Mouse (Mus musculus) midbrain, embryonic 16.5 days (tissue): ENCODE measurements at regions not wholly inside any gene's neighbourhood (a gene's known extent, or its start where the extent isn't known, plus 50 kb on each side); places are given as distances from the start of the nearest gene placed in this dataset.

Experiments used
- ATAC-seq: fragments of 200-750 bp; cut with Nextera tagmentation; 2 replicates; pipeline ENCODE4 v1.8.0; 2017; ENCODE audit warnings: moderate TSS enrichment
- H3K27ac ChIP-seq: fragments of 300-500 bp; sonication (generic); 2 replicates; pipeline ENCODE4 v1.5.1; 2014; ENCODE audit warnings: mild to moderate bottlenecking, low read length, mixed read lengths
- H3K27me3 ChIP-seq: fragments of 300-500 bp; sonication (generic); 2 replicates; pipeline ENCODE4 v1.6.1; 2014; ENCODE audit warnings: low read depth, low read length, mixed read lengths; ENCODE audit not compliant: control insufficient read depth, insufficient read depth
- H3K36me3 ChIP-seq: fragments of 300-500 bp; sonication (generic); 2 replicates; pipeline ENCODE4 v1.6.1; 2014; ENCODE audit warnings: mild to moderate bottlenecking, low read length, moderate library complexity, mixed read lengths; ENCODE audit not compliant: control insufficient read depth, insufficient read depth
- H3K4me1 ChIP-seq: fragments of 300-500 bp; sonication (generic); 2 replicates; pipeline ENCODE4 v1.6.1; 2014; ENCODE audit warnings: mild to moderate bottlenecking, low read length, mixed read lengths; ENCODE audit not compliant: control insufficient read depth, insufficient read depth
- H3K4me2 ChIP-seq: fragments of 300-500 bp; sonication (generic); 2 replicates; pipeline ENCODE4 v1.6.1; 2014; ENCODE audit warnings: mild to moderate bottlenecking, low read length, mixed read lengths
- H3K4me3 ChIP-seq: fragments of 300-500 bp; sonication (generic); 2 replicates; pipeline ENCODE4 v1.5.1; 2014; ENCODE audit warnings: low read depth, mild to moderate bottlenecking, low read length, moderate library complexity, mixed read lengths
- H3K9ac ChIP-seq: fragments of 300-500 bp; sonication (generic); 2 replicates; pipeline ENCODE4 v1.6.1; 2014; ENCODE audit warnings: low read depth, low read length, mixed read lengths
- H3K9me3 ChIP-seq: fragments of 300-500 bp; sonication (generic); replicated peaks from 2 replicates; pipeline ENCODE4 v1.6.1; 2014; ENCODE audit warnings: mild to moderate bottlenecking, low read length, mixed read lengths; ENCODE audit not compliant: control insufficient read depth, poor library complexity, severe bottlenecking
- WGBS: fragments of 180-500 bp; shearing (Covaris S2); extraction: QIAGEN DNeasy Blood & Tissue Kit; methylation state at CpG from one replicate; pipeline ENCODE4 v1.1.7; 2014; 5-methylcytosine and 5-hydroxymethylcytosine counted together

DNA sequence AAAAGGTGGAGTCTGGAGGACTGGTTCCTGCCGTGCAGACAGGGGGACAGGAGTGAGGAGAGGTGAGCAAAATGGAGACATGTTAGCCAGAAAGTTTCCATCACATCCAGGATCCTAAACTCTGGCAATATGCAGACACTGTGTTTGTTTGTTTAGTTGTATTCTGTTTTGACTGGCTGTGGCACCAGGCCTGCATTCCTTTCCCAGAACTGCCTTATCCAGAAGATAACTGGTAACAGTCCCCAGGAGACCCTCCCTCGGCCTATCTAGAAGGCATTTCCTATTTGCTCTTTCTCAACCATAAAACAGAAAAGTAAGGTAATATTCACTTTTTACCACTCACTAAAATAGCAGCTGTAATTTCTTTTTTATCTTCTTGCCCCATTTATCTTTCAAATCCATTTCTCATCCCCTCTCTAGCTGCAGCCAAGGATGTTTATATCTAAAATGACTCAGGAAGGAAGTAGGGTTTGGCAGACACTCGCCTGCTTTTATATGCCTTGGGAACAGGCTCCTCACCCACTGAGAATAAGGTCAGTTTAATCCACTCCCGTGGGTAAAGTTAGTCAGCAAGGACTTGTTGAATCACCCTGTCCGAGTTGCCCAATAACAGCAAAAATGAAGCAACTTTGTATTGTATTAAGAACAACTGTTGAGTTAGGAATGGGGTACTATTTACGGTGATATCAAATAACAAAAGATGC is 283.0 kb upstream of the Tank start:
- H3K36me3 ChIP-seq = no peaks in the 10 kb centered on the region
- no peaks in the 10 kb centered on the region for H3K27me3 ChIP-seq
- no peaks in the 10 kb centered on the region for H3K9me3 ChIP-seq
- WGBS = 62% methylated on average over 6 of the region's 6 CpGs
- 0 out of 2 replicates have a peak overlapping the region, but pooled peaks have one; percentile 19 for H3K27ac ChIP-seq
- no peaks in the 10 kb centered on the region for H3K4me1 ChIP-seq
- no peak overlapping the region for H3K4me3 ChIP-seq
- ATAC-seq = no peak
- H3K9ac ChIP-seq = no peak overlapping the region
- H3K4me2 ChIP-seq = no peak overlapping the region

DNA sequence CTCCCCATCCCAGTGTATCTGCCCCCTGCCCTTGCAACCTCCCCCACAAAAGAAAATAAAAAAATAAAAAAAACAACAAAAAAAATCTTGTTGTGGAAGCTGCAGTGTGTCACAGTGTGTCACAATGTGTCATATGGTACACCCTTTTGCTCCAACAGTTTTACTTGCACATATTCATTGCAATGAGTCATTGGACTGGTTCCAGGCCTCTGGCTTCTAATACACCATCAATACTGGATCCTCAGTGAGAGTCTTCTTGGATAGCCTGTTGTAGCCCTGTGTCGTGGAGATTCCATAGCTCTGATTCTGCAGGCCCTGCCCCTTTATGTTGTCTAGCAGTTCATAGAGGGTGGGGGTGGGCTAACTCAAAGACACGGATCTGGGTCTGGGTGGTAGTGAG is 290.1 kb upstream of the Tank start:
- Histone ChIP-seq H3K27me3 (no peaks in the 10 kb centered on the region), H3K36me3 (no peaks in the 10 kb centered on the region), H3K27ac (no peak overlapping the region), H3K4me3 (no peak overlapping the region), H3K4me2 (no peak overlapping the region), H3K9ac (no peak overlapping the region), H3K9me3 (no peaks in the 10 kb centered on the region), H3K4me1 (no peaks in the 10 kb centered on the region)
- no peak for ATAC-seq
- WGBS = 85% methylated on average over 2 of the region's 2 CpGs

DNA sequence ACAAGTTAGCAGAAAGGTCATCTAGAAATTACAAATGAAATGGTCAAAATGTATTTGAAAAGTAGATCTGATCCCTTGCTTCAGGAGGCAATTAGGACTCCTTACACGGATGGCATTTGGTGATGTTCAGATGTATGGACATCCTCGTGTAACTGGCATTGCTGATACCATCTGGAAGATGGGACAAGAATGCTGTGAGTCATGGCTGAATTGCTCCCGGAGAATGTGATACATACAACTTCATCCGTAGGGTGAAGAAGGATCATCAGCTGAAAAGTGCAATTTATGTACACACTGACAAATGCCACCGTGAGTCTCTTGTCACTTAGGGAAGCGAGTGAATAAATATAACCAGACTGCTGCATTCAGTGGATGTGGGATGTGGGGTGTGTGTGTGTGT is 293.7 kb upstream of the Tank start:
- no peak for ATAC-seq
- Histone ChIP-seq H3K9ac (no peak overlapping the region), H3K4me3 (no peak overlapping the region), H3K4me1 (no peaks in the 10 kb centered on the region), H3K36me3 (no peaks in the 10 kb centered on the region), H3K27me3 (no peaks in the 10 kb centered on the region), H3K4me2 (no peak overlapping the region), H3K27ac (no peak overlapping the region), H3K9me3 (no peaks in the 10 kb centered on the region)
- 85% methylated on average over 6 of the region's 6 CpGs for WGBS

DNA sequence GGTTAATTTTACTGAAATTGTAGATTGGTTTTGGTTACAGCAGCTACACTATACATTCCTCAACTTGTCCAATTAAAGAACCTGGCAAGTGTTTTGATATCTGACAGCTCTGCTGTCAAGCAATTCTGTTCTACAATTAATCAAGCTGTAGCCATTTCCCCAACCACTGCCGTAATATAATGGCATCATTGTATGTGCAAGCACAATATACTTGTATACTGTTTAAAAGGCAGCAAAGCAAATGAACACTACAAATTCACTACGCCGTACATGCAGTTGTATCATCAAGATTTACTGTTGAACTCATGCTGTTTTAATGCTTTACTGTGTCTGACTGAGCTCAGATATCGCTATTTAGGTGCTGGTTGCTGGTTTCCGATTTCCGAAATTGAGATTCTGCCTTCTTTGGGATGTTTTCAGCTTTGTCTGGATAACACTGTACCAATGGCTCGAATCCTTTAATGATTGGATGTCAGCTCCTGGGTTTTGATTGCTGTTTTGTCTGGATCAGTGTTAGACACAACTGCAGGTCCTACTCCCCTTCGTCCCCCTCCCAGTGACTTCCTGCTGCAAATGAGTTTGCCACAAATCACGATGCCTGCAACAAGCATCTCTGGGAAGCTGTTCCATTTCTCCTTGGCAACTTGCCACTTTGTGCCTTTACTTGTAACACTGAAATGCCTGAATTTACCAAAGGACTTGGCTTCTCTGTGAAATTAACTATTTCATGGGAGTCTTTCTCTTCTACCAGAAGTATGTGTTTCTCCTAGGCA is 294.4 kb upstream of the Tank start:
- WGBS = 71% methylated on average over 9 of the region's 9 CpGs
- ATAC-seq = no peak
- Histone ChIP-seq H3K36me3 (no peaks in the 10 kb centered on the region), H3K4me1 (no peaks in the 10 kb centered on the region), H3K4me3 (no peak overlapping the region), H3K27me3 (no peaks in the 10 kb centered on the region), H3K9me3 (no peaks in the 10 kb centered on the region), H3K4me2 (peak overlapping the region; percentile 4; the same call in 1 of the 2 replicates), H3K27ac (no peak overlapping the region), H3K9ac (no peak overlapping the region)

DNA sequence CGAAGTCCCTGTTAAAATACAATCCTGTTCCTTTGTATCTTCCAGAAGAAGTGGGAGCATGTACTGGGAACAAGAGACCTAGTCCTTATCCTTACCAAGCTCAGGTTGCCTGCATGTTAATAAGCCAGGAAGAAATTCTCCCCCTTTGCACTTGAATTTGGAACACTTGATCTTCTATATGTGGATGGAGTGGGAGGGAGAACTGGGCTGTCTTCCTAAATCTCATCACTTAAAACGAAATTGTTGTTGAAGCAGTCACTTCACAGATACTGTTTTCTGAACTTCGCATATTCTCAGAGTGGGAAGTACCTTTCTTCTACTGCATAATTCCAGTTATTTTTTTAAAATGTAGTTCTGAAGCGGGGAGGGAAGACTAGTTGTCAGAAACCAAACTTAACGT is 305.7 kb upstream of the Tank start:
- 93% methylated on average over 5 of the region's 5 CpGs for WGBS

DNA sequence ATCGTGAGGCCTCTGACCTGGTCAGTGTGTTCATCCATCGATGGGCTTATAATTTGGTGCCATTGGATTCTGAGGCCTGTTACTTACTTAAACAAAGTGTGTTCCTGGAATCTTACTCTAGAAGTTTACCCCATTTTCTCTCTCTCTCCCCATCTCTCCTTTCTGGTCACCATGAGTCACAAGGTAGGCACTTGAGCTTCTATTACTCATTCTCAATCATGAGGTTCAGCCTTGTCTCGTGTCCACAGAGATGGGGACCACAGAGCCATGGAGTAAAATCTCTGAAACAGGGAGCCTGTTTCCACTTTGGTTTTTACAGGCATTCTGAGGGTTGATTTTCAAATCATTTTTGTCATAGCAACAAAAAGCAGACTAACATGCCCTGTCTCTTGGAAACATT is 304.7 kb upstream of the Rbms1 start:
- H3K9ac ChIP-seq = no peak overlapping the region
- no peaks in the 10 kb centered on the region; the same call in 1 of the 2 replicates for H3K4me1 ChIP-seq
- no peak overlapping the region for H3K4me2 ChIP-seq
- H3K9me3 ChIP-seq = no peaks in the 10 kb centered on the region
- 94% methylated on average over 3 of the region's 3 CpGs for WGBS
- H3K4me3 ChIP-seq = no peak overlapping the region
- H3K27me3 ChIP-seq = no peaks in the 10 kb centered on the region
- no peak for ATAC-seq
- no peak overlapping the region for H3K27ac ChIP-seq
- H3K36me3 ChIP-seq = no peaks in the 10 kb centered on the region

More for the DNA sequence above, 305.7 kb upstream of the Tank start:
- Histone ChIP-seq H3K27ac (no peak overlapping the region), H3K4me3 (no peak overlapping the region), H3K4me2 (no peak overlapping the region), H3K27me3 (no peaks in the 10 kb centered on the region), H3K4me1 (no peaks in the 10 kb centered on the region; the same call in 1 of the 2 replicates), H3K9me3 (no peaks in the 10 kb centered on the region), H3K9ac (no peak overlapping the region), H3K36me3 (no peaks in the 10 kb centered on the region)
- ATAC-seq = no peak

DNA sequence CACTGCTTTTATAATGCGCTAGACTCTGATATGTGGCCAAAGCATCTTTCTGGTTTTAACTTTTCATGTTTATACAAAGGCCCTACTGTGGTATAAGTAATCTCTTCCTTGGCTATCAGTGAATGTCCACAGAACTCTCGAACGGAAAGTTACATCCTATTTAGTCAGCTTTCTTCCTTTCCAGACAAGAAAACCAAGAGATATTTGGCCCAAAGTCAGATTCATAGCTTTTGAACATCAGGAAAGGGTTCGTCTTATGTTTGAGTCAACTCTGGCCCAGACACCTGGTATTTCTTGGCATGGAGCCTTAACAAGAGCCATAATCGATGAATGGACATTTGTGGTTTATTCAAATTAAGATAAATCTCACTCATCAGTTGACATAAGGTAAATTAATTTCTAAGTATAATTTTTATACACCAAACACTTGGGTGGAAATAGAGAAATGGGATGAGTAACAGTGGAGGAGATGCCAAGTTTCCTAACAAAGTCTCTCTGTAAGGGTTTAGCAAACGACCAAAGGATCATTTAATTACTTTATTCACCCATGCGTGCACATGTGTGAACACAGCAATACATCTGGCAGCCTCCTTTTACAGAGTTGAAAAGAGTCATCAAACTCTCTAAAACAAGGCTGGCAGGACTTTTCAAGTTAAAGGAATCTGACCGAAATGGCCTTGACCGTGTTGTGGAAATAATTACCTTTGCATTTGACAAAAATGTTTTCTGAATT is 287.2 kb upstream of the Rbms1 start:
- no peak for ATAC-seq
- Histone ChIP-seq H3K36me3 (no peaks in the 10 kb centered on the region), H3K4me3 (no peak overlapping the region), H3K27me3 (no peaks in the 10 kb centered on the region), H3K4me2 (no peak overlapping the region), H3K27ac (no peak overlapping the region), H3K4me1 (no peaks in the 10 kb centered on the region), H3K9me3 (no peaks in the 10 kb centered on the region), H3K9ac (no peak overlapping the region)
- 61% methylated on average over 9 of the region's 9 CpGs for WGBS

DNA sequence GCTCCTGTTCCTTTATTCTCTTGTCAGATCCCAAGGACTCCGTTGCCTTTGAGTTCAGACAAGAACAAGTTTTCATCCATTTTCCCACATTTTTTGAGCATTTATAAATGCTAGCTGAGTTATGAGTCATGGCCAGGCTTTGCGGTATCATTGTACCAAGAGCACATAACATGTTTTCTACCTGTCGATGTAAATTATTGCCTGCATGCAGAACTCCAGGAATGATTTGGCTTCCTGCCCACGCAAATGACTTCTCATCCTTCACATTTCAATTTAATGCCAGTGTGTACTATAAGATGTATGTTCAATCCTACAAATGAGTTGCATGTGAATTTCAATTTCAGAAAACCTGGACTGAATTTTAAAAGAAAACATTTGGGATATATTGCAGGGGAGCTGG is 285.0 kb upstream of the Rbms1 start:
- Histone ChIP-seq H3K27me3 (no peaks in the 10 kb centered on the region), H3K4me2 (no peak overlapping the region), H3K27ac (no peak overlapping the region), H3K9me3 (no peaks in the 10 kb centered on the region), H3K36me3 (no peaks in the 10 kb centered on the region), H3K9ac (no peak overlapping the region), H3K4me3 (no peak overlapping the region), H3K4me1 (no peaks in the 10 kb centered on the region)
- 87% methylated on average over 4 of the region's 4 CpGs for WGBS
- no peak for ATAC-seq

DNA sequence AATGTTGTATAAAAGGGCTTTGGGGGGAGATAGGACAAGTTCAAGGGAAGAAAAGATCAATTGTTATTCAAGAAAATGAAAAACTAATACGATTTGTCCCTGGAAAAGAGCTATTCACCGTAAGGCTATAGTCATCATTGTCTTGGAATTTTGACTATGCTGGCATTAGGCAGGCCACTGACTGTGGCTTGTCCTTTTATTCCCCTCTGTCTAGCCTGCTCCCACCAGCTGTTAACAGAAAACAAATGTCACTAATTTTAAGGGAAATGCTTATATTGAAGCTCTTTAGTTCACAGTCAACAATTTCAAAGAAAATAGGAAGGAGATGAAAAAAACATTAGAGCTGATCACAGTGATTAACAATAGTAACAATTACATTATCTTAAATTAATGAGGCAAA is 284.3 kb upstream of the Rbms1 start:
- no peak for ATAC-seq
- WGBS = 32% methylated on average over 2 of the region's 2 CpGs
- H3K9ac ChIP-seq = no peak overlapping the region

More for the DNA sequence above, 284.3 kb upstream of the Rbms1 start:
- Histone ChIP-seq H3K27me3 (no peaks in the 10 kb centered on the region), H3K27ac (no peak overlapping the region), H3K4me2 (no peak overlapping the region), H3K9me3 (no peaks in the 10 kb centered on the region), H3K4me3 (no peak overlapping the region), H3K36me3 (no peaks in the 10 kb centered on the region), H3K4me1 (no peaks in the 10 kb centered on the region)
